ENCODE assay signal across 26 mouse cellular contexts in the genomic region with DNA sequence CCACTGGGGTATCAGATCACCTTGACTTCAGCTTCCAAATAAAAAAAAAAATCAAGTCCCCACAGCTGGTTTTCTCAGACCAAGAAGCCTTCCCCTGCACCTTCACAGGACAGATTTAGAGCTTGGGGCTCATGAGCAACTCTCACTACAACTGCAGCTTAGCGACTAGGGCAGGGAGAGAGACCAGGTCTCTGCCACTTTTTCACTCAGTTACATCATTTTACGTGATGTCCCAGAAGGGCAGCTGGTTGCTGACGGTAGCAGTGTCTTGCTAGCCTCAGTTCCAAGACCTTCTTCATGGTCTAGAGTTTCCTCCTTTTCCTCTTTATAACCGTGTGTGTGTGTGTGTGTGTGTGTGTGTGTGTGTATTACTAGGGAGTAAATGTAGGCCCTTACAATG. TPM values are rescaled to one million over a fixed set of nuclear protein-coding genes. Genes with fewer than 3 reads are reported as not detected.
"Had no signal": no experiment of that assay in that cellular context is flagged by ENCODE, and none has a peak within 500 bp of the region (broad histone marks: within the 10 kb centered on the region; RNA-seq: fewer than 3 reads in every experiment).

No protein-coding gene starts in this region.

- H3K4me3 ChIP-seq: heart, adult 2 months; heart, embryonic 13.5 days; heart, embryonic 15.5 days; hindbrain, embryonic 10.5 days; hindbrain, embryonic 12.5 days; intestine, embryonic 15.5 days; layer of hippocampus, adult 2 months; left cerebral cortex, adult 2 months; limb, embryonic 10.5 days; limb, embryonic 12.5 days had no signal

- H3K36me3 ChIP-seq: heart, embryonic 15.5 days; intestine, embryonic 15.5 days had no signal

- H3K9me3 ChIP-seq: heart, embryonic 13.5 days; heart, embryonic 15.5 days; hindbrain, embryonic 10.5 days; hindbrain, embryonic 12.5 days; intestine, embryonic 15.5 days; limb, embryonic 10.5 days; limb, embryonic 12.5 days had no signal

- H3K9ac ChIP-seq: heart, embryonic 13.5 days; heart, embryonic 15.5 days; hindbrain, embryonic 12.5 days; hindbrain, embryonic 14.5 days; intestine, embryonic 15.5 days; limb, embryonic 12.5 days had no signal

- DNase-seq: gastrocnemius, postnatal 25 days; heart, adult 2 months; heart, postnatal 4 days; kidney, adult 18-20 months; kidney, adult 8-10 months; kidney, postnatal 10 days; kidney, postnatal 25 days; kidney, postnatal 4 days; liver had no signal

- H3K27me3 ChIP-seq: heart, embryonic 13.5 days; heart, embryonic 15.5 days; hindbrain, embryonic 12.5 days; intestine, embryonic 15.5 days; limb, embryonic 12.5 days had no signal

- H3K4me1 ChIP-seq: hindbrain, embryonic 10.5 days; hindbrain, embryonic 12.5 days; intestine, embryonic 15.5 days; limb, embryonic 10.5 days; limb, embryonic 12.5 days had no signal

- ATAC-seq: hindbrain, embryonic 16.5 days; inflammation-experienced regulatory T-cells, adult 6 months; intestine, embryonic 15.5 days; intestine, postnatal 0 days had no signal

- H3K4me2 ChIP-seq: heart, embryonic 11.5 days; heart, embryonic 13.5 days; heart, embryonic 15.5 days; hindbrain, embryonic 12.5 days; hindbrain, embryonic 14.5 days; intestine, embryonic 15.5 days; limb, embryonic 12.5 days; liver, embryonic 11.5 days had no signal

- H3K27ac ChIP-seq: heart, adult 2 months; heart, embryonic 13.5 days; heart, embryonic 15.5 days; hindbrain, embryonic 10.5 days; hindbrain, embryonic 12.5 days; hindbrain, embryonic 14.5 days; intestine, embryonic 15.5 days; layer of hippocampus, adult 2 months; left cerebral cortex, adult 2 months; limb, embryonic 10.5 days; limb, embryonic 12.5 days had no signal

RNA-seq across cellular contexts. Expression of a gene that starts 54.3 kb away (rescaled TPM):
- total RNA-seq: gastrocnemius, postnatal 25 days; granulocyte monocyte progenitor cell, adult 5-6 weeks; heart, postnatal 25 days had no signal
